Mouse (Mus musculus) layer of hippocampus, adult 11-12 months (tissue): Measurements from ENCODE around the gene Olfr1025-ps1.

Experiments
- DNase-seq: peaks from one replicate; pipeline ENCODE4 v3.0.0; 2022; ENCODE audit warnings: low spot score

Gene Olfr1025-ps1

GRCm38 (mm10) chr2:85914893-85915292 lies at the start of gene Olfr1025-ps1:
Gene Olfr1025-ps1, plus strand, starts transcription at chr2:85915193.
- no peak for DNase-seq

GRCm38 (mm10) chr2:85868294-85868693 lies 46.7 kb upstream of the Olfr1025-ps1 start, which contains the start of gene Olfr1022:
Gene Olfr1022, plus strand, starts transcription at chr2:85868594.
- no peak for DNase-seq

GRCm38 (mm10) chr2:85885340-85885739 lies 29.7 kb upstream of the Olfr1025-ps1 start, which contains the start of gene Olfr1023:
Gene Olfr1023, plus strand, starts transcription at chr2:85885640.
- no peak for DNase-seq

GRCm38 (mm10) chr2:85904952-85905351 lies 10.0 kb upstream of the Olfr1025-ps1 start, which contains the start of gene Olfr1024:
Gene Olfr1024, minus strand, starts transcription at chr2:85905052.
- no peak for DNase-seq

GRCm38 (mm10) chr2:85913197-85913596 lies 1.8 kb upstream of the Olfr1025-ps1 start:
- no peak for DNase-seq

- no peak for DNase-seq
These were observed 6.3 kb downstream of the Olfr1025-ps1 start, which contains the start of gene Olfr1026 for GRCm38 (mm10) chr2:85921258-85921657. Gene Olfr1026, plus strand, starts transcription at chr2:85921558.

- no peak for DNase-seq
These were observed 35.1 kb downstream of the Olfr1025-ps1 start, which contains the start of gene Olfr1028 for GRCm38 (mm10) chr2:85950137-85950536. Gene Olfr1028, plus strand, starts transcription at chr2:85950437.
